Mouse (Mus musculus) brain, embryonic 14.5 days (tissue): ENCODE data around the gene G430095P16Rik. TPM values are rescaled to one million over a fixed set of nuclear protein-coding genes. Genes with fewer than 3 reads are reported as not detected.

Experiments used
- DNase-seq: peaks from one replicate; pipeline ENCODE4 v3.0.0-alpha.2; 2011; ENCODE audit warnings: low read depth
- CTCF ChIP-seq: fragments of 200-500 bp; IDR thresholded peaks from 2 replicates; pipeline ENCODE4 v1.5.1; 2012; ENCODE audit warnings: inconsistent platforms, mild to moderate bottlenecking, moderate library complexity, borderline replicate concordance; ENCODE audit not compliant: insufficient read depth, insufficient read length; ENCODE audit errors: extremely low read depth
- POLR2A ChIP-seq: fragments of 200-500 bp; IDR thresholded peaks from 2 replicates; pipeline ENCODE4 v1.6.1; 2012; ENCODE audit warnings: mild to moderate bottlenecking, inconsistent platforms, borderline replicate concordance; ENCODE audit not compliant: poor library complexity, insufficient read depth, insufficient read length, severe bottlenecking; ENCODE audit errors: extremely low read depth
- polyA plus RNA-seq: library from polyadenylated mRNA; depleted of rRNA; stranded (reverse); fragments of >200 nt; gene quantifications from 2 replicates; pipeline ENCODE4 v1.2.3, GENCODE M21; 2012

G430095P16Rik gene
- polyA plus RNA-seq, 1 experiment: 0.92 TPM

DNA sequence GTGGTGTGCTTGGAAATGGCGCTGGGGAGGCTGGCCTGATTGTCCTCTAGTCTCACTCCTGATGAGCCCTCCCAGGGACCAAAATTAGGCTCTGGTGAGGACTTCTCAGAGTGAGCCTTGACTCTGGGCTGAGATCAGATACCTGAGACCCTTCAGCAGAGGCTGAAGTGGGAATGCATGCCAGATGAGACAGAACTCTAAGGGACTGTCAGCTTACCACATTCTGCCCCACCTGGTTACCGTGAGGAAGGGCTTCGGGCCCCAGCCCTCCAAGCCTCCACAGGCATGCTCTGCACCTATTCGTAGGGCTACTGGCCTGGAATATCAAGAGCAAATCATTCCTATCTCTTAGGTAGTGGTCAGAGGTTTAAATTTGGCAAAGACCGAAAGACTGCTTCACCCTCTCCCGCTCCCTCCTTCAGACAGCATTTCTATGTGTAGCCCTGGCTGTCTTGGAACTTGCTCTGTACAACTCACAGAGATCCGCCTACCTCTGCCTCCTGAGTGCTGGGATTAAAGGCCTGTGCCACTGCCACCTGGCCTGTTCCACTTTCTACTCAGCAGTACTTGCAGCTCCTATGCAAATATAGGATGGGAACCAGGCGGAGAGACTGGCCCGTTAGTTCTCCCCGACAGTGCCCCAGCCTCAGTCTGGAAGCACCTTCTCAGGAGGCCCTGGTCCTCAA is 16.1 kb downstream of the G430095P16Rik start:
- no peak for DNase-seq
- TF ChIP-seq CTCF (no peak), POLR2A (no peak)

DNA sequence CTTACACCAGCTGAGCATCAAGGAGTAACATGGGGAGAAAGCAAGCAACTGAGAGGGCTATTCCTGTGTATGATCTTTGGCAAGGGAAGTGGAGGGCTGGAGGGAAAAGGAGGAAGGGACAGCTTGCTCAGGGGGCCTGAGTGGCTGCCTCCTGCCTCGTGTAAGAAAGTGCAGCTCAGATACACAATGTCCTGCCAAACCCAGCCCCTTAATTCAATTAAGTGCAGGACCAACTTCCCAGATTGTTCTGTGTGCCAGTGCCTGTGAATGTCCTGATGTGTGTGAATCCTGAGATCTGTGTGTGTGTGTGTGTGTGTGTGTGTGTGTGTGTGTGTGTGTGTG is 16.6 kb downstream of the G430095P16Rik start:
- DNase-seq: peak; percentile 60

DNA sequence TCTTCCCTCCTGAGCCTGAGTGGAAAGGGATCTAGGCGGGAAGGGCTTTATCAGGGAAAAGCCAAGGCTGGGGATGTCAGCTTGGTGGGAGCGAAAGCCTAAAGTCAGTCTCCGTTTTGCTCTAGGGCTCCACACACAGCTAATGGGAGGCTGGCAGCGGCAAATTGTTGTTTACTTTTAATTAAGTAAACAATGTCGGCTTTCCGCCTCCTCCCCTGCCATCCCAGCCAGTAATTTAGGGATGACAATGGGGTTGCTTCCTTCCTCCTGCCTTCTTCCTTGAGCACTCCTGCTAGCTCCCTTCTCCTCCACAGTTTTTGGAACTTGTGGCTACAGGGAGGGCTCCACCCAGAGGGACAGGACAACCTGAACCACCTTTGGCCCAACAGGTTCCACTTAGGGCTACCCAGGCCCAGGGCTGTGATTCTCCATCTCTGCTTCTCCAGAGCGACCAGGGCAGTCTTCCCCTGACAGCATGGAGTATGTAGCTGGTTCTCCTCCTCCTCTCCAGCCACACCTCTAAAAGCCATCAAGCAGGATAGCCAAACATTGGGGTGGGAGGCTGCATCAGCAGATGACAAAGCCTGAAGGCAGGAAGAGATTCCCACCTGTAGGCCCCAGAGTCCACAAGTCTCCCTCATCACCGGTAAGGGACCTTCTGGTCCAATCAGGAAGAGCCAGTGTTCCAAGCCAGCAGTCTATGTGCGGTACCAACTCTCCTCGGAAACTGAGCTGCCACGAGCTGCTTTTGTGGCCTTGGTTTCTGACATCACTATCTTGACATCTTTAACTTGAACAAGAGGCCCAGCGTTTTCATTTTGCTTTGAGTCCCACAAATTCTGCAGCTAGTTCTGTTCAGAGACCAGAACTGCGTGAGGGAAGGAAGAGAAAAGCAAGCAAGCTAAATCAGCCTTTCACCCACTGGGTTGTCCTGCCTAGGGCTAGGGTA is 18.4 kb downstream of the G430095P16Rik start:
- DNase-seq: no peak
- TF ChIP-seq CTCF (no peak), POLR2A (no peak)

More for the DNA sequence above, 16.6 kb downstream of the G430095P16Rik start:
- TF ChIP-seq POLR2A (no peak), CTCF (no peak)

DNA sequence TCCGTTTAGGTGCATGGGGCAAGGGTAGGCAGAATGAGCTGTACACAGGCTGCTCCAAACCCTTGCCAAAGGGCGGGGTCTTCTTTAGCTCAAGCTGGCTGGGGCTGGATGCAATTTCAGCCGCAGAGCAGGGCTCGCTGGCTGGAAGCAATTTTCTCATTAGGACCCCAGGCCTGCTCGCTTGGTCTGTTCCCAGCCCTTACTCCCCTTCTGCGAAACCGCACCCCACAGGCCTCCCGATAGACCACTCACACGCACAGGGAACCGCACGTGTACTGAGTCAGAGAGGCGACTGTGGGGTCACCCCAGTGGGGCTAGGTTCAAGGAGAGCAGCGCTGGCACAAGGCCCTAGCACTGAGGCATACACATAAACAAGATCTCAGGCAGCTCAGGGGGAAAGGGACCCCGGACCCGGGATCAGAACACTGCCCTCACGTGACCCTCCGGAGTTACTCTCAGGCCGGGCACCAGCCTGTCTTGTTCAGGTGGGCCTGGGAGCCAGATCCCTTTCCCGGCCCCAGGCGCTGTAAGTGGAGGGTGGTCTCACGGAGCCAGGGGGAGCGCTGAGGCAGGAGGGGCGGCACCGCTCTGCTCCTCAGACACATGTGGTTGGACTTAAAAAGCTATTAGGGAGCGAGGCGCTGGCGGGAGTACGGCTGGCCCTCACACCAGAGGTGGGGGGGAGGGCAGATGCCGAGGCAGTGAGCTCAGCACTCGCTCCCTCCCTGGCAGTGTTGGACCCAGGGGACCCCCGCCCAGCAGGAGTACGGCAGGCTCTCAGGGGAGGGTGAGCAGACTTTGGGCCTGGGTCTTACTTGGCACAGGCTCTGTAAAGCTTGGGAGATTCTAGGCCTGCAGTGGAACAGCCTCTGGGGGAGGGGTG is 19.6 kb downstream of the G430095P16Rik start:
- TF ChIP-seq POLR2A (no peak), CTCF (no peak)
- DNase-seq: peak; percentile 91

DNA sequence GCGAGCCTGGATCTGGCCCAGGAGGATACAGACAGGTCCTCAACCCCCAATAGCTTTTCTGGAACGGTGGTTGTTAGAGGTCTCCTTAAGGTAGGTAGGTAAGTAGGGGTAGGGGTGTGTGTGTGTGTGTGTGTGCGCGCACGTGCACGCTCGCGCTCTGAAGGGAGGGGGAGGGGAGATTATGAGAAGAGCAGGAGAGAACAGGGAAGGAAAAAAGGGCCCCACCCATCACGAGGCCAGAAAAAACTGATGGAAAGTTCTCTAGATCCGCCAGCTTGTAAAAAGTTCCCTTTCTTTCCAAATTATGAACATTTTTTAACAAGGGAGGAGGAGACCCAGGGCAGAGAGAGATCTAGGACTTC is 20.2 kb downstream of the G430095P16Rik start:
- TF ChIP-seq CTCF: no peak
- TF ChIP-seq POLR2A: no peak
- DNase-seq: no peak

DNA sequence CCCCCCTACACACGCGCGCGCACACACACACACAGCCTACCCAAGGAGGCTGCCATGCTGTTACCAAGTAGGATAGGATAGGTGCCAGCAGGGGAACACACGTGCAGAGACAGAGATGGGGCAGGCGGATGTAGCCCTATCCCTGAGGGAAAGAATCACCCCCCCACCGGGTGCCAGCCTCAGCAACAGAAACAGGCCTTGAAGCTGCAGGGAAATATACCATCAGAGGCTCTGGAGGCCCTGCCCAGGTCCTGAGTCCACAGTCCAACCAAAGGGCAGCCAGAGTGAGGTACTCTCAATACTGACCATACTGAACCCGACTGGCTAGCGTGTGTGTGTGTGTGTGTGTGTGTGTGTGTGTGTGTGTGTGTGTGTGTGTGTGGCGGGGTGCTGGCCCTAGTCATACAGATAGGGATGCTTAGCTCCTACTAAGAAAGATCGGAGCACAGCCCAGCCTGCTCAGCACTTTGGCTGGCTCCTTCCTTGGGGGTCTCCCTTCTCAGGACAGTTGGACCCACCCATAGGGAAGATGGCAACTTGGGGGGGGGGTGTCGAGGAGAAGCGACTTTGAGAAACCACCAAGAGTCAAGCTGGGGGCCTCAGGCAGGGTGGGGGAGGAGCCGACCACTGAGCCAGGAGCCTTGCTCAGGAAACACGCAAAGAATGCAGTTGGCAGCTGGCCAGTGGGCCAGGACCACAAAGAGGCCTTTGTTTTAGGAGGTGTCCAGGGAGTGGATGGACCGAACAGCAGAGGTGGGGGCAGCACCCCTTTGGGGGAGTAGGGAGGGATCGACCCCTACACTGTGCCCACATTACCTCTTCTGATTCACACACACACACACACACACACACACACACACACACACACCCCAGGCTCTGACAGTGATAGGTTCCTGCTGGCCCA is 21.0 kb downstream of the G430095P16Rik start:
- TF ChIP-seq CTCF: no peak
- no peak for TF ChIP-seq POLR2A
- DNase-seq: peak; percentile 94

DNA sequence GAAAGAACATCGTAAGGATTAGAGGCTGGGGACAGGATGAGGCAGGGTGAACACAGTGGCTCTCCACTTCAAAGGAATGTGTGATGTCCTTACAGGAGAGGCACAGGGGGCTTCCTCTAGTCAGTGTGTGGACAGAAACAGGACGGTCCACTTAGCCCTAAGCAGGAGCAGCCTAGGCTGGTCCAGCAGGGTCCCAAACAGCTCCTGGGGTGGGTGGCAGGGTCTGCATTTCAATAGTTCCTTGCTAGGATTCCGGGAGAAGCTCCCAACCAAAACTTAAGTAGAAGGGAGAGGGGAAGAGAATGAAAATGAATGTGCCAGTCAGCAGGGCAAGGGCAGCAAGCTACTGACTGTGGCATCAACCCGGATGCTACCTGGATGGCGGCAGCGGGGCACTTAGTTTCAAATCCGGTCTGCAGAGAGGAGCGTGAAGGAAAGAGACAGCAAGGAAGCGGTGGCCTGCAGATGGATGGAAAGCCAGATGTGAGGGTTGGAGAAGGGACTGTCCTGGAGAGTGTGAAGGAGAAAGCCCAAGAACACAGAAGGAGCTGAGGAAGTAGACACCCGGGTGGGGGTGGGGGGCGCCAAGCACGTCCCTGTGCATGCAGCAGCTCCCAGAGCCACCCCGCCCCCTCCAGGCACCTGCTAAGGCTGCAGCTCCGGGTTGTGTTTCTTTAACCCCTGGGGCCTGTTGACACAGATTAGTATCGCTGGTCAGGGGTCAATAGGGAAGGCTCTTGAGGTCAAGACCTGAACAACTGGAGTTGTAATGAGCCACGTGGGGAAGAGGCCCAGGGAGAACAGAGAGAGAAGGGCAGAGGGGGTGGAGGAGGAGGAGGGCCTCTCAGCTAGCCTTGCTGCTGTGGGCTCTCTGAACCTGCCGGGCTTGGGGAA is 22.5 kb downstream of the G430095P16Rik start:
- no peak for DNase-seq

DNA sequence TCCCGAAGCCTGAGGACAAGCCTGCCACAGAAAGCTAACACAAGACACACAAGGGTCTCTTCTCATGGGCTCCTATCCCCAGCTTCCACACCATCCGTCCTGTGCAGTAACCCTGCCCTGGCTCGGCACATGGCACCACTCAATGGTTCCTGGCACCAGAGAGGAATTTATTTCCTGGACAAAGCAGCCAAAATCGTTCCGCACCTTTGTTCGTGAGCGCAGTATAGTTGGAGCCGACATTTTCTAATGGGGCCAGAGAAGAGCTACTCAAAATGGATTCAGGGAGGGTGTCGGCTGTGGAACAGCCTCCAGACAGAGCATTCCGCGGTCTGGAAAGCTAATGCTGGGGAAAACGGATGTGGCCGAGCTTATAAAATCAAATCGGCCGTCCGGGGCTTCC is 26.7 kb downstream of the G430095P16Rik start:
- peak; percentile 71 for DNase-seq
- TF ChIP-seq CTCF (no peak), POLR2A (no peak)

More for the DNA sequence above, 22.5 kb downstream of the G430095P16Rik start:
- TF ChIP-seq CTCF (no peak), POLR2A (no peak)
